Mouse (Mus musculus) testis, adult 2 months (tissue): ENCODE measurements around the gene Wdr54.

Experiments used
- CTCF ChIP-seq: fragments of 200-500 bp; IDR thresholded peaks from 2 replicates; pipeline ENCODE4 v1.5.1; 2012; ENCODE audit warnings: low read depth, mild to moderate bottlenecking, inconsistent platforms, low read length, moderate library complexity; ENCODE audit not compliant: control insufficient read depth, insufficient read depth, insufficient replicate concordance
- POLR2A ChIP-seq: fragments of 200-500 bp; IDR thresholded peaks from 2 replicates; pipeline ENCODE4 v1.6.1; 2012; ENCODE audit warnings: low read depth, mild to moderate bottlenecking, inconsistent platforms, low read length, moderate library complexity; ENCODE audit not compliant: control insufficient read depth

DNA sequence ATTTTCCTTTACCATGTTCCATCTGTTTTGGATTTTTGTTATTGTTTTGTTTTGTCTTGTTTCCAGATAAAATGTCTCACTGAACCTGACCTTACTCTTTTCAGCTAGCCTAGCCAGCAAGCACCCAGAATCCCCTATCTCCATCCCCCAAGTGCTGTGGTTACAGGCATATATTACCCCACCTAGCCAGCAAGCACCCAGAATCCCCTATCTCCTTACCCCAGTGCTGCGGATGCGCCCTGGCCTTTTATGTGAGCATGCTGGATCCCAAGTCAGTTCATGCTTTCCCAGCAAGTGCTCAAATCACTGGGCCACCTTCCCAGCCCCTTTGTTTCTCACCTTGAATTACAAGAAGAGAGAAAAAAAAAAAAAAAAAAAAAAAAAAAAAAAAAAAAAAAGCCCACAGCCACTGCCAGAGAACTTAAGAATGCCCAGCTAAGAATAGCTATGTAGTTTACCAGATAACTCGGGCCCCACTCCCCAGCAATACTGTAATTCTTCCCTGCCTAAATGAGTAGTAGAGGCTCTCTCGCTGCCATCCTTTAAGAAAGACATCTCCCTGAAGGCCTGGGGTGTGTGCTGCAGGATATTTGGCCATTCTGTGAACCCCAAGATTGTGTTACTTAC lies 44.6 kb downstream of the Wdr54 start:
- TF ChIP-seq CTCF, result no peak
- TF ChIP-seq POLR2A, result no peak
